Mouse (Mus musculus): ENCODE results near the gene Rinl. TPM values are rescaled to one million over a fixed set of nuclear protein-coding genes. Genes with fewer than 3 reads are reported as not detected.

Gene Rinl
- polyA plus RNA-seq, 1 experiment from 2014 or later, result 4.3 TPM

- H3K4me3 ChIP-seq (ENCODE audit: low read depth, low read length), result no peak overlapping the region
- no peak overlapping the region for H3K4me2 ChIP-seq (ENCODE audit: low read length)
- DNase-seq (ENCODE audit: low spot score) (no peak), ATAC-seq (replicated peaks; ENCODE audit: low FRiP score, low TSS enrichment, low read depth) (no peak)
- H3K27me3 ChIP-seq (replicated peaks; ENCODE audit: control insufficient read depth, insufficient read depth, low read length), result peaks cover 1% of the 10 kb centered on the region; the same call in 1 of the 2 replicates
- H3K4me1 ChIP-seq (replicated peaks; ENCODE audit: control insufficient read depth, insufficient read depth, low read length), result peaks cover 7% of the 10 kb centered on the region
- H3K9me3 ChIP-seq (ENCODE audit: control insufficient read depth, low read length), result no peaks in the 10 kb centered on the region
- no peak overlapping the region for H3K27ac ChIP-seq (ENCODE audit: low read depth)
- H3K9ac ChIP-seq (ENCODE audit: low read length), result no peak overlapping the region
- 90% methylated on average over 9 of the region's 9 CpGs for WGBS
- peaks cover 19% of the 10 kb centered on the region for H3K36me3 ChIP-seq (ENCODE audit: control insufficient read depth, insufficient read depth, low read length)
These were observed 26.9 kb upstream of the Rinl start for GRCm38 (mm10) chr7:28761907-28762306.

DNA sequence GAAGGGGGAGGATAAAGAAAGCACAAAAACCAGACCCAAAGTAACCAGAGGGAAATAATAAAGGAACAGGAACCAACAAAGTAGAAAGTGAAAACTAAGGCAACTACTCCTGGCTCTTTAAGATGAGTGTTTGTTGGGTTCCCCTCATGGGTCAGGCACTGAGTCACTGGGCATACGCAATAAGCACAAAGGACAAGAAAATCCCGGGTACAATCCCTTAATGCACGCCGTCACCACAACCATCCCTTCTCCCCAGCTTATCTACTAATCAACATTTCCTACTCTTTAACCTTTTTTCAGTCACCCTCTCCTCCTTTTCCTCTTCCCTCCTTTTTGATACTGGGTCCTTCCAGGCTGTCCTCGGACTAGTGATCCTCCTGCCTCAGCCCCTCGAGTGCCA, 23.6 kb upstream of the Rinl start:
- H3K4me2 ChIP-seq (ENCODE audit: low read length), result peak overlapping the region; percentile 79
- no peaks in the 10 kb centered on the region for H3K27me3 ChIP-seq (replicated peaks; ENCODE audit: control insufficient read depth, insufficient read depth, low read length)
- no peaks in the 10 kb centered on the region for H3K9me3 ChIP-seq (ENCODE audit: control insufficient read depth, low read length)
- H3K4me3 ChIP-seq (ENCODE audit: low read depth, low read length), result no peak overlapping the region
- ATAC-seq (replicated peaks; ENCODE audit: low FRiP score, low TSS enrichment, low read depth), result no peak
- DNase-seq (ENCODE audit: low spot score), result no peak
- H3K36me3 ChIP-seq (ENCODE audit: control insufficient read depth, insufficient read depth, low read length), result peaks cover 14% of the 10 kb centered on the region
- no peak overlapping the region for H3K9ac ChIP-seq (ENCODE audit: low read length)
- H3K4me1 ChIP-seq (replicated peaks; ENCODE audit: control insufficient read depth, insufficient read depth, low read length), result peaks cover 11% of the 10 kb centered on the region
- 86% methylated on average over 6 of the region's 6 CpGs for WGBS
- no peak overlapping the region for H3K27ac ChIP-seq (ENCODE audit: low read depth)

GRCm38 (mm10) chr7:28766173-28766879, 22.4 kb upstream of the Rinl start, which contains the start of gene Sirt2:
Gene Sirt2, plus strand, starts transcription at chr7:28766735.
- DNase-seq (ENCODE audit: low spot score) (peak; percentile 96), ATAC-seq (replicated peaks; ENCODE audit: low FRiP score, low TSS enrichment, low read depth) (peak; percentile 98)
- Histone ChIP-seq H3K27ac (ENCODE audit: low read depth) (no peak within 1 kb of the TSS), H3K36me3 (ENCODE audit: control insufficient read depth, insufficient read depth, low read length) (peaks cover 6% of the 10 kb centered on the region), H3K4me2 (ENCODE audit: low read length) (peak within 1 kb of the TSS; percentile 79), H3K9me3 (ENCODE audit: control insufficient read depth, low read length) (no peaks in the 10 kb centered on the region), H3K4me3 (ENCODE audit: low read depth, low read length) (peak within 1 kb of the TSS; percentile 78), H3K4me1 (replicated peaks; ENCODE audit: control insufficient read depth, insufficient read depth, low read length) (peaks cover 11% of the 10 kb centered on the region), H3K9ac (ENCODE audit: low read length) (peak within 1 kb of the TSS; percentile 53), H3K27me3 (replicated peaks; ENCODE audit: control insufficient read depth, insufficient read depth, low read length) (no peaks in the 10 kb centered on the region)
- under 1% methylated on average over 45 of the region's 45 CpGs for WGBS

GRCm38 (mm10) chr7:28766910-28767309, 21.9 kb upstream of the Rinl start:
- 4% methylated on average over 14 of the region's 14 CpGs for WGBS
- Histone ChIP-seq H3K9ac (ENCODE audit: low read length) (peak overlapping the region; percentile 53), H3K27ac (ENCODE audit: low read depth) (no peak overlapping the region), H3K4me1 (replicated peaks; ENCODE audit: control insufficient read depth, insufficient read depth, low read length) (peaks cover 11% of the 10 kb centered on the region), H3K36me3 (ENCODE audit: control insufficient read depth, insufficient read depth, low read length) (no peaks in the 10 kb centered on the region), H3K4me2 (ENCODE audit: low read length) (peak overlapping the region; percentile 59), H3K27me3 (replicated peaks; ENCODE audit: control insufficient read depth, insufficient read depth, low read length) (no peaks in the 10 kb centered on the region), H3K9me3 (ENCODE audit: control insufficient read depth, low read length) (no peaks in the 10 kb centered on the region), H3K4me3 (ENCODE audit: low read depth, low read length) (peak overlapping the region; percentile 78)
- ATAC-seq (replicated peaks; ENCODE audit: low FRiP score, low TSS enrichment, low read depth) (no peak), DNase-seq (ENCODE audit: low spot score) (no peak)

GRCm38 (mm10) chr7:28767462-28767965, 21.3 kb upstream of the Rinl start, which contains the start of gene Nfkbib:
Gene Nfkbib, minus strand, starts transcription at chr7:28767512.
- Histone ChIP-seq H3K4me2 (ENCODE audit: low read length) (peak within 1 kb of the TSS; percentile 79), H3K4me3 (ENCODE audit: low read depth, low read length) (peak within 1 kb of the TSS; percentile 78), H3K27ac (ENCODE audit: low read depth) (no peak within 1 kb of the TSS), H3K9me3 (ENCODE audit: control insufficient read depth, low read length) (no peaks in the 10 kb centered on the region), H3K4me1 (replicated peaks; ENCODE audit: control insufficient read depth, insufficient read depth, low read length) (peaks cover 11% of the 10 kb centered on the region), H3K36me3 (ENCODE audit: control insufficient read depth, insufficient read depth, low read length) (no peaks in the 10 kb centered on the region), H3K9ac (ENCODE audit: low read length) (peak within 1 kb of the TSS; percentile 53), H3K27me3 (replicated peaks; ENCODE audit: control insufficient read depth, insufficient read depth, low read length) (no peaks in the 10 kb centered on the region)
- WGBS, result 55% methylated on average over 7 of the region's 7 CpGs
- ATAC-seq (replicated peaks; ENCODE audit: low FRiP score, low TSS enrichment, low read depth) (no peak), DNase-seq (ENCODE audit: low spot score) (no peak)

DNA sequence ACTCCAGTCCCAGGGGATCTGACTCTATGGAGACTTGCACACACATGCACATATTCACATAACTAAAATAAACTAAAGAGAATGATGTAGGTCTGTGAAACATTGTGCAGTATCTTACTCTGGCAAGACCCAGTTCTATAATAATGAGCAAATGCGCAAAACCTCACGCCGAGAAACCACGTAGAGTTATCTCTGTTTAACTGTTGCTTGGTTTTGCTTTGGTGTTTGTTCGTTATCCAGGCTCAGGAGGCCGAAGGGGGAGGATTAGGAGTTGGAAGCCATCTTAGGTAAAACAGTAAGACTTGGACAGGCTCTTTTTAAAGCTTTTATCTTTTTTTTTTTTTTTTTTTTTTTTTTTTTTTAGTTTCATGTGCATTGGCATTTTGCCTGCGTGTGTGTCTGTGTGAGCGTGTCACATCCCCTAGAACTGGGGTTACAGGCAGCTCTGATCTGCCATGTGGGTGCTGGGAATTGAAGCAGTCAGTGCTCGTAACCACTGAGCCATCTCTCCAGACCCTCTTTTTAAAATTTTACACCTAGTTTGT, 19.3 kb upstream of the Rinl start:
- H3K27me3 ChIP-seq (replicated peaks; ENCODE audit: control insufficient read depth, insufficient read depth, low read length), result no peaks in the 10 kb centered on the region
- H3K4me3 ChIP-seq (ENCODE audit: low read depth, low read length), result no peak overlapping the region
- DNase-seq (ENCODE audit: low spot score), result no peak
- WGBS, result 89% methylated on average over 9 of the region's 9 CpGs
- no peaks in the 10 kb centered on the region for H3K9me3 ChIP-seq (ENCODE audit: control insufficient read depth, low read length)
- no peaks in the 10 kb centered on the region for H3K36me3 ChIP-seq (ENCODE audit: control insufficient read depth, insufficient read depth, low read length)
- H3K4me1 ChIP-seq (replicated peaks; ENCODE audit: control insufficient read depth, insufficient read depth, low read length), result peaks cover 11% of the 10 kb centered on the region
- H3K27ac ChIP-seq (ENCODE audit: low read depth), result no peak overlapping the region
- no peak for ATAC-seq (replicated peaks; ENCODE audit: low FRiP score, low TSS enrichment, low read depth)
- H3K4me2 ChIP-seq (ENCODE audit: low read length), result no peak overlapping the region
- no peak overlapping the region for H3K9ac ChIP-seq (ENCODE audit: low read length)

GRCm38 (mm10) chr7:28770309-28770708, 18.5 kb upstream of the Rinl start:
- H3K9ac ChIP-seq (ENCODE audit: low read length), result no peak overlapping the region
- no peaks in the 10 kb centered on the region for H3K36me3 ChIP-seq (ENCODE audit: control insufficient read depth, insufficient read depth, low read length)
- H3K27me3 ChIP-seq (replicated peaks; ENCODE audit: control insufficient read depth, insufficient read depth, low read length), result no peaks in the 10 kb centered on the region
- H3K4me2 ChIP-seq (ENCODE audit: low read length), result no peak overlapping the region
- H3K4me1 ChIP-seq (replicated peaks; ENCODE audit: control insufficient read depth, insufficient read depth, low read length), result peaks cover 10% of the 10 kb centered on the region
- DNase-seq (ENCODE audit: low spot score), result no peak
- 95% methylated on average over 3 of the region's 3 CpGs for WGBS
- no peaks in the 10 kb centered on the region for H3K9me3 ChIP-seq (ENCODE audit: control insufficient read depth, low read length)
- no peak for ATAC-seq (replicated peaks; ENCODE audit: low FRiP score, low TSS enrichment, low read depth)
- H3K27ac ChIP-seq (ENCODE audit: low read depth), result no peak overlapping the region
- H3K4me3 ChIP-seq (ENCODE audit: low read depth, low read length), result no peak overlapping the region

- DNase-seq (ENCODE audit: low spot score) (no peak), ATAC-seq (replicated peaks; ENCODE audit: low FRiP score, low TSS enrichment, low read depth) (no peak)
- Histone ChIP-seq H3K4me1 (replicated peaks; ENCODE audit: control insufficient read depth, insufficient read depth, low read length) (peaks cover 4% of the 10 kb centered on the region), H3K36me3 (ENCODE audit: control insufficient read depth, insufficient read depth, low read length) (peaks cover 1% of the 10 kb centered on the region; the same call in 1 of the 2 replicates), H3K4me3 (ENCODE audit: low read depth, low read length) (no peak overlapping the region), H3K4me2 (ENCODE audit: low read length) (no peak overlapping the region), H3K27ac (ENCODE audit: low read depth) (no peak overlapping the region), H3K27me3 (replicated peaks; ENCODE audit: control insufficient read depth, insufficient read depth, low read length) (no peaks in the 10 kb centered on the region), H3K9me3 (ENCODE audit: control insufficient read depth, low read length) (no peaks in the 10 kb centered on the region), H3K9ac (ENCODE audit: low read length) (no peak overlapping the region)
- WGBS, result 93% methylated on average over 11 of the region's 11 CpGs
These were observed 16.9 kb upstream of the Rinl start for GRCm38 (mm10) chr7:28771867-28772266.
